Mouse (Mus musculus) intestine, postnatal 0 days (tissue): ENCODE data around the gene Hyal2. TPM values are rescaled to one million over a fixed set of nuclear protein-coding genes. Genes with fewer than 3 reads are reported as not detected.

ENCODE experiments used
- ATAC-seq: fragments of 200-750 bp; cut with Nextera tagmentation; 2 replicates; pipeline ENCODE4 v1.8.0; 2017; ENCODE audit warnings: mild to moderate bottlenecking, moderate TSS enrichment, moderate library complexity
- H3K27ac ChIP-seq: fragments of 300-500 bp; sonication (generic); 2 replicates; pipeline ENCODE4 v1.5.1; 2014; ENCODE audit warnings: mild to moderate bottlenecking, low read depth, low read length, moderate library complexity
- H3K27me3 ChIP-seq: fragments of 300-500 bp; sonication (generic); replicated peaks from 2 replicates; pipeline ENCODE4 v1.6.1; 2014; ENCODE audit warnings: low read length, mixed read lengths; ENCODE audit not compliant: control insufficient read depth, insufficient read depth
- H3K36me3 ChIP-seq: fragments of 300-500 bp; sonication (generic); 2 replicates; pipeline ENCODE4 v1.6.1; 2014; ENCODE audit warnings: mild to moderate bottlenecking, moderate library complexity; ENCODE audit not compliant: control insufficient read depth, insufficient read depth
- H3K4me1 ChIP-seq: fragments of 300-500 bp; sonication (generic); replicated peaks from 2 replicates; pipeline ENCODE4 v1.6.1; 2014; ENCODE audit warnings: antibody characterized with exemption, low read length, mixed read lengths; ENCODE audit not compliant: control insufficient read depth, insufficient read depth
- H3K4me2 ChIP-seq: fragments of 300-500 bp; sonication (generic); replicated peaks from 2 replicates; pipeline ENCODE4 v1.6.1; 2014; ENCODE audit warnings: low read depth, mild to moderate bottlenecking, moderate library complexity
- H3K4me3 ChIP-seq: fragments of 300-500 bp; sonication (generic); 2 replicates; pipeline ENCODE4 v1.5.1; 2014; ENCODE audit warnings: low read depth, low read length
- H3K9ac ChIP-seq: fragments of 300-500 bp; sonication (generic); 2 replicates; pipeline ENCODE4 v1.6.1; 2014; ENCODE audit warnings: mild to moderate bottlenecking, low read depth, low read length
- H3K9me3 ChIP-seq: fragments of 300-500 bp; sonication (generic); 2 replicates; pipeline ENCODE4 v1.6.1; 2016; ENCODE audit warnings: mixed run types; ENCODE audit not compliant: control insufficient read depth
- CTCF ChIP-seq: sonication (generic); IDR thresholded peaks from 2 replicates; pipeline ENCODE4 v1.5.1; 2016; ENCODE audit warnings: low read depth, mild to moderate bottlenecking, control low read depth, antibody characterized with exemption, moderate library complexity
- WGBS: fragments of 180-500 bp; shearing (Covaris S2); extraction: QIAGEN DNeasy Blood & Tissue Kit; methylation state at CpG from one replicate; pipeline ENCODE4 v1.1.7; 2014; 5-methylcytosine and 5-hydroxymethylcytosine counted together
- polyA plus RNA-seq: library from polyadenylated mRNA; unstranded; fragments of >200 nt; fragmentation: Nextera tagmentation; extraction: Ambion mirVana; gene quantifications from 2 replicates; pipeline ENCODE4 v1.2.1, GENCODE M21; 2015

Hyal2 gene
- polyA plus RNA-seq, 1 experiment from 2014 or later, result 52.8 TPM

GRCm38 (mm10) chr9:107533791-107534407 is 33.8 kb upstream of the Hyal2 start, which contains the start of gene Tmem115:
Gene Tmem115, plus strand, starts transcription at chr9:107533945.
- peak; percentile 51 for TF ChIP-seq CTCF
- Histone ChIP-seq H3K36me3 (peaks cover 14% of the 10 kb centered on the region), H3K27ac (peak within 1 kb of the TSS; percentile 77), H3K9me3 (no peaks in the 10 kb centered on the region), H3K4me2 (peak within 1 kb of the TSS; percentile 93), H3K27me3 (no peaks in the 10 kb centered on the region), H3K4me1 (peaks cover 13% of the 10 kb centered on the region), H3K9ac (peak within 1 kb of the TSS; percentile 93), H3K4me3 (peak within 1 kb of the TSS; percentile 86)
- peak; percentile 97 for ATAC-seq
- under 1% methylated on average over 48 of the region's 48 CpGs for WGBS

- Histone ChIP-seq H3K4me2 (peak overlapping the region; percentile 93), H3K9me3 (no peaks in the 10 kb centered on the region), H3K27ac (peak overlapping the region; percentile 77), H3K36me3 (peaks cover 20% of the 10 kb centered on the region), H3K4me3 (peak overlapping the region; percentile 86), H3K27me3 (no peaks in the 10 kb centered on the region), H3K9ac (peak overlapping the region; percentile 93), H3K4me1 (peaks cover 13% of the 10 kb centered on the region)
- no peak for TF ChIP-seq CTCF
- WGBS, result under 1% methylated on average over 40 of the region's 40 CpGs
- peak; percentile 11; the same call in 1 of the 2 replicates for ATAC-seq
Observed at GRCm38 (mm10) chr9:107534408-107535202, 33.1 kb upstream of the Hyal2 start.

GRCm38 (mm10) chr9:107538231-107538630 is 29.5 kb upstream of the Hyal2 start:
- no peaks in the 10 kb centered on the region for H3K27me3 ChIP-seq
- TF ChIP-seq CTCF, result no peak
- H3K4me2 ChIP-seq, result no peak overlapping the region
- no peaks in the 10 kb centered on the region for H3K9me3 ChIP-seq
- WGBS, result 92% methylated on average over 7 of the region's 7 CpGs
- H3K4me1 ChIP-seq, result peaks cover 13% of the 10 kb centered on the region
- H3K9ac ChIP-seq, result no peak overlapping the region
- no peak overlapping the region for H3K4me3 ChIP-seq
- peaks cover 26% of the 10 kb centered on the region for H3K36me3 ChIP-seq
- no peak overlapping the region for H3K27ac ChIP-seq
- no peak for ATAC-seq

GRCm38 (mm10) chr9:107538711-107539110 is 29.0 kb upstream of the Hyal2 start:
- no peaks in the 10 kb centered on the region for H3K9me3 ChIP-seq
- 94% methylated on average over 3 of the region's 3 CpGs for WGBS
- H3K4me3 ChIP-seq, result no peak overlapping the region
- H3K9ac ChIP-seq, result no peak overlapping the region
- peaks cover 26% of the 10 kb centered on the region for H3K36me3 ChIP-seq
- no peak overlapping the region for H3K27ac ChIP-seq
- no peak for TF ChIP-seq CTCF
- H3K27me3 ChIP-seq, result no peaks in the 10 kb centered on the region
- peaks cover 13% of the 10 kb centered on the region for H3K4me1 ChIP-seq
- H3K4me2 ChIP-seq, result no peak overlapping the region
- no peak for ATAC-seq

- H3K9ac ChIP-seq, result no peak overlapping the region
- H3K27ac ChIP-seq, result no peak overlapping the region
- H3K27me3 ChIP-seq, result no peaks in the 10 kb centered on the region
- no peak for ATAC-seq
- H3K4me2 ChIP-seq, result no peak overlapping the region
- WGBS, result 96% methylated on average over 8 of the region's 8 CpGs
- peaks cover 38% of the 10 kb centered on the region for H3K36me3 ChIP-seq
- H3K4me1 ChIP-seq, result peaks cover 13% of the 10 kb centered on the region
- no peaks in the 10 kb centered on the region for H3K9me3 ChIP-seq
- no peak overlapping the region for H3K4me3 ChIP-seq
- TF ChIP-seq CTCF, result no peak
Observed at GRCm38 (mm10) chr9:107539940-107540339, 27.8 kb upstream of the Hyal2 start.

- Histone ChIP-seq H3K4me2 (no peak overlapping the region), H3K4me1 (peaks cover 11% of the 10 kb centered on the region), H3K9me3 (no peaks in the 10 kb centered on the region), H3K4me3 (no peak overlapping the region), H3K27me3 (no peaks in the 10 kb centered on the region), H3K27ac (no peak overlapping the region), H3K9ac (no peak overlapping the region), H3K36me3 (peaks cover 38% of the 10 kb centered on the region)
- 61% methylated on average over 4 of the region's 4 CpGs for WGBS
- no peak for ATAC-seq
- TF ChIP-seq CTCF, result no peak
Observed at GRCm38 (mm10) chr9:107540420-107540819, 27.3 kb upstream of the Hyal2 start.
